Mouse (Mus musculus) gastrocnemius, postnatal 4 days (tissue): ENCODE results near the gene Mdga1. TPM values are rescaled to one million over a fixed set of nuclear protein-coding genes. Genes with fewer than 3 reads are reported as not detected.
"Not testable (repeated sequence)": the region's sequence is repeated elsewhere in the genome, so short reads cannot be mapped to it uniquely, and the experiment has no call there.

ENCODE experiments used
- DNase-seq, 2 experiments: peaks; one replicate each; pipeline ENCODE4 v3.0.0; 2021 to 2022; ENCODE audit warnings: low spot score in 2 of 2, mixed read lengths in 2 of 2
- total RNA-seq, 2 experiments: library from RNA; stranded (reverse); gene quantifications; 2 replicates each; pipeline ENCODE4 v1.2.3; 2021

The Mdga1 gene
- total RNA-seq, 2 experiments from 2014 or later = 33.5 to 43.2 TPM

DNA sequence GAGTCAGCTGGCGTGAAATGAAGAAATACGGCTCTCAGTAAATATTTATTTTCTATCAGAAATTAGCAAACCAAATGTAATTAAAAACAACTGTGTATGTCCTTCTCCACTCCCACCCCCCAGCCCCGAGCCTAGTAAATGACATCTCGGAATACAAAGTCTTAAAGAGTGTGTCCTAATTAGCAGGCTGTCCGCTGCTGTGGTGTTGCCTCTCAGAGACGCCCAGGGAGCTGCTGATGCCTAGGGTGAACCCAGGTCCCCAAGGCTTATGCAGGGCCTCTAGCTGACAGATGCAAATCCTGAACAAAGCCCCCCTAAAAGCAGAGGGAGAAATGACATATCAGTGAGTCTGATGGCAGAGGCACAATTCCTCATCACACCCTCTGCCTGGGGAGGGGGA lies 155.1 kb downstream of the Mdga1 start:
- DNase-seq = no peak

DNA sequence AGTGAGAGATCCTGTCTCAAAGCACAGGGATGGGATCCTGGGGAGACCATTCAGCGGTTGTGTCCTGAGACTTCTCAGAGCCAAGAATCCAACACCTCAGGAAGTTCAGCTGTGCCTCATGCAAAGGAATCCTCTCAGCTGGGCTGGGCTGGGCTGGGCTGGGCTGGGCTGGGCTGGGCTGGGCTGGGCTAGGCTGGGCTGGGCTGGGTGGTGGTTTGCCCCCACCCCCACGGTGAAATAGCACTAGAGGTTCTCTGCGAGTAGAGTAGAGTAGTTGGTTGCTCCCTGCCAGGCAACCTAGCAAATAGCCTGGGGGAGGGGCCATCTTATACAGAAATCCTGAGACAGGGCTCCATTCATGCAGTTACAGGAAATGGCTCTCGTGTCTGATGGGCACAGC lies 156.6 kb downstream of the Mdga1 start:
- DNase-seq = no peak

DNA sequence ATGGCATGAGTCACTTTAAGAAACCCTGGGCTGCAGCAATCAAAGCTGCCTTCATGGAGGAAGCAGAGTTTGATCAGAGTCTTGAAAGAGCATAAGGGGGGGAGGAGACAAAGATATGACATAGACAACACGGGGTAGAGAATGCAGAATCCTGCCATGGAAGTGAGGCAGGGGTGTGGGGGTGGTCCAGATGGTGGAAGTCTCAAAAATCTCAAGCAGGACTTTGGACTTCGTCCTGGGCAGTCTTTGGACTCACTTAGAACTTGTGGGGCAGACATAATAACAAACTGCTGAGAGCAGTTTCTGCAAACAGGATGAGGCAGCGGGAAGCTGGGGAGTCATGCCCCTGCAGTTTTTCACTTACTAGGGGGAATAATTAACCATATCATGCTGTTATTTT lies 166.3 kb downstream of the Mdga1 start:
- no peak for DNase-seq

DNA sequence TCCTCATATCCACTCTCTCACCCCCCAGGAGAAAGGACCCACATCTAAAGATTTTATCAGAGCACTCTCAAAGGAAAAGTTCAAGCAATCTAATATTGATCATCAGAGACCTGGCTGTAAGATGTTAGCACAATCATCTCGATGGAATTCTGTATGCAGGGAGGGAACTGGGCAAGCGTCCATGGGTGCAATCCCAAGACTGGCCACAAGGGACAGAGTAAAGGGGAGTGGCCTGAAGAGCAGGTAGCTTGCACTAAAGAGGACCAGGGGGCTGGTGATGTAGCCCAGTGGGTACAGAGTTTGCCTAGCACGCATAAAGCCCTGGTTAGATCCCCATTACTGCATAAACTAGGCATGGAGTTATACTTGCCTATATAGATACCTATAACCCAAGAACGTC lies 168.5 kb downstream of the Mdga1 start:
- DNase-seq = peak; percentile 71 to 80

DNA sequence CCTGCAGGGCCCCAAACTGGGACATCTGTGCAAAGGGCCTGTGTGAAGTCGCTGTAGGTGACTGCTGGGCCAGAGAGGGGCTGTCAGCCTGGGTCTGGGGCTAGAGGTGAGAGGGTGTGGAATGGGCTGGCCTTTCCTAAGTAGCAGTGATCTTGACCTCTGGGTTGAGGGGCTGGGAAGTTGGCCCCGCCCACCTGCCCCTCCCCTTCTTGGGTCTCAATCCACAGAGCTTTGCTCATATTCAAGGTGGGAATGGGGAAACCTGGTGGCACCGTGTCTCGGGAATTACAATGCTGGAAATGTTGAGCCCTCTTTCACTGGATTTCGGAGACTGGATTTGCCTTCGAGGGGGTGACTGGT lies 169.8 kb downstream of the Mdga1 start:
- no peak for DNase-seq

DNA sequence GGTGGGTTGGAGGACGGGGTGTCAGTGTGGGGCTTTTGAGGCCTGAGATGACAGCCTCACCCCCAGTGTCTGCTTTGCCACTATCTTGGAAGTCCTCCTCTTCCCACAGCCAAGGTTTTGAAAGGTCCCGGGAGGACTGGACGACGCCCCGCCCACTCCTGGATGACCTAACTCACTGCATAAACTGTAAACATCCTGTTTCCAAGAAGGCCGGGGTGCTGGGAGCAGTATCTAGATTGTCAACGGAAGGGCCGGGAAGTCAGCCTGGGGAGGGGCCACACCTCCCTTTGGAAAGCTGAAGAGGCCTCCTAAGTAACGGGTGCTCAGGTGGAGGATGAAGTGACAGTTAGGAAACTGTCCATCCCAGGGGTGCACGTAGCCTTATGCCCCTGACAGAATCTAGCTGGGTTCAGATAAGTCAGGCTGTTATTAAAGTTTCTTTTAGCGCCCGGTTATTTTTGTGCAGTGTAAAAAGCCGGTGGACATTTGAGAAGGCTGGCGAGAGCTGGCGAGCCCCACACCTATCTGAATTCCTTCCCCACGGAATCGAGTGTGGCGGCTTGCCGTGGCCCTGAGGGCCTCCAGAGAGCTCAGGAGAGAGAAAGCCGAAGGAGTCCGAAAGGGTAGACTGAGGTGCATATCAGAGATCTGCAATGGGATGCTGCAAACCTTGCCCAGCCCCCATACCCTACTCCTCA lies 170.3 kb downstream of the Mdga1 start:
- no peak for DNase-seq

DNA sequence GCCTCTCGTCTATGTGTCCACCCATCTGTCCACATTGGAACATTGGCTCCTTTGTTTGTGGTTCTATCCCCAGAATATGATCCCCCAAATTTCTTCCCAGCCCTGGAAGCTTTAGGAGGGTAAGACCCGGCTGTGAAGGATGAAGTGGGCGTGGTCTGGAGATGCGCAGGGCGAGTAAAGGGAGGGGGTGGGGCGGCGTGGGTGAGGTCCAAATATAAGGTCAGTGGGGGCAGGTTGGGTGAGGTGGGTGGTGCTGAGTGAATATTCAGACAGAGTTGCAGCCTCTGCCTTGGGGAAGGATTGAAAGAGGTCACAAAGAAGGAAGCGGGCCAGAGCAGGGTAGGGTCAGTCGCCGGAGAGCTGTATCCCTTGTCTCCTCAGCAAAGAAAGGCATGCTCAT lies 171.7 kb downstream of the Mdga1 start:
- DNase-seq = no peak

DNA sequence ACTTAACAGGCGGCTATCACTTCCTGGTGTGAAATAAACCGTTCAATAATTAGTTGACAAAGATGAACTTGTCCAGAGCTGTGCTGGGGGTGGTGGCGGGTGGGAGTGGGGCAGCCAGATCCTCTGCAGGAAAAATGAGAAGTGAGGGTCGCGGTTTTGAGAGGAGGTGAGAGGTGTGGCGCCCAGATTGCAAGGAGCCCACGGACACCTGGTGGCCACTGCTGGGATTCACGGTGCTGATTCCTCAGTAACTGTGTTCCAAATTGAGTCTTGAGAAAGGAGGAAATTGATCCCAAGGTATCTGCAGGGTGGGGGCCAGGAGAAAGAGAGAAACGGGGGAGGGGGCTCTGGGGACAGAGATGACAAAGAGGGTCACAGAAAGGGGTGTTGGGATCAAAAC lies 173.1 kb downstream of the Mdga1 start:
- DNase-seq = no peak

- DNase-seq = peak; percentile 63 to 83
Observed at GRCm38 (mm10) chr17:29796086-29796485, 173.8 kb downstream of the Mdga1 start.

DNA sequence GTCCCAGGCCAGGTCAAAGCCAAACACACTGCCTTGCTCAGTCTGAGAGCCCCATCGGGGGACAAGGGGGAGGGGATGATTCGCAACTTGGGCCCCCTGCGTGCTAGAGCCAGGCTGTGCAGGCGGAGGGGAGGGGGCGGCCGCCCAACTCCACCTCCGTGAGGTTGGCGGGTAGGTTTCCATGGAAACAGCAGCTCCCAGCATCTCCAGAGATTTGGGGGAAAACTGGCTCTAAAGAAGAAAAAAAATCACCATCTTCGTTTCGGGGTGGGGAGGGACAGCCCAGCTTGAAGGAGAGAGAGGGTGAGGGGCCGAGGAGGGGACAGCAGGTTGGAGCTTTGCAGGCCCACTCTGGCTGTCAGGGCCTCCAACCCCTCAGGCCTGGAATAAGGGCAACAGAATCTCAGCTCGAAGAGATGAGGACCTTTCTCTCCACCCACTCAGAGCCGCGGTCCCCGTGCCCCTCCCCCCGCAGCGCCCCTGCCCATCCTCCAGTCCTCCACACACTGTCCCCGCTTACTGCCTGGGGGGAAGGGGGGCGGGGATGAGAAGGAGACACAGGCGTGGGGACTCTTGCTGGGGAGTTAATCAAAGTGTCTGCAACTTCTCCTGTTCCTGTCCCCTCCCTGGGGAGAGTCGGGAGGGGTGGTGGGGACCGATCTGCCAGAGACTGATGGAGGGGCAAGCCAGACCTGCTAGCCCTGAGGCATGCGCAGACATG lies 174.7 kb downstream of the Mdga1 start:
- no peak for DNase-seq

- DNase-seq = no peak
Observed at GRCm38 (mm10) chr17:29791531-29792050, 178.3 kb downstream of the Mdga1 start.

- no peak for DNase-seq
Observed at GRCm38 (mm10) chr17:29790231-29790740, 179.6 kb downstream of the Mdga1 start.

GRCm38 (mm10) chr17:29789715-29790114 lies 180.2 kb downstream of the Mdga1 start:
- DNase-seq = no peak

DNA sequence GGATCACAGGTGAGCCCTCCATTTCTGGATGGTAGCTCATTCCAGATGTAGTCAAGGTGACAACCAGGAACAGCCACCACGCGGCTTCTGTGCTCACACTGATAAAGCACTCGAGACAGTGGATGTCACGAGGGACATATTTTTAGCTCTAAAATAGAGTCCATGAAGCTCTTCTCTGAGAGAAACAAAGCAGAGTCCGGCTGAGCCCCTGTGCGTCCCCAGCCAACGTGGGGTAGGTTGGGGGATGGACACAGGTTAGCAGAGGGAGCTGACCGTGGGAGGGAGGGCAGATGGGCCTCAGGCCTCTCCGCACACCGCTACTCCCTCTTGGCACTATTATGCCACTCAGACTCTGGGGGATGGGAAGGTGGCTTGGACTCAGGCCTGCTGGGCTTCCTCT lies 181.3 kb downstream of the Mdga1 start:
- DNase-seq = no peak

DNA sequence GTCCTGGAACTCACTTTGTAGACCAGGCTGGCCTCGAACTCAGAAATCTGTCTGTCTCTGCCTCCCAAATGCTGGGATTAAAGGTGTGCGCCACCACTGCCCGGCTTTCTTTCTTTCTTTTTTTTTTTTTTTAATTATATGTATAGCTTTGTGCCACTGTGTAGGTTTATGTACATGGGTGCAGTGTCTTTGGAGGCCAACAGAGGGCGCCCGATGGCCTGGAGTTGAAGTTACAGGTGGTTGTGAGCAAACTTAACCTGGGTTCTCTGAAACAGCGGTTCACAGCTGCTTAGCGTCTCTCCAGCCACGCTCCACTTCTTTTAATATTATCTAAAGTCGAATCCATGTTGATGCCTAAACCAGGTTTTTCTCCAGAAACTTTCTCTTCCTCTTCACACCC lies 185.1 kb downstream of the Mdga1 start:
- no peak for DNase-seq

- not testable (repeated sequence) for DNase-seq
Observed at GRCm38 (mm10) chr17:29781472-29781871, 188.4 kb downstream of the Mdga1 start.

DNA sequence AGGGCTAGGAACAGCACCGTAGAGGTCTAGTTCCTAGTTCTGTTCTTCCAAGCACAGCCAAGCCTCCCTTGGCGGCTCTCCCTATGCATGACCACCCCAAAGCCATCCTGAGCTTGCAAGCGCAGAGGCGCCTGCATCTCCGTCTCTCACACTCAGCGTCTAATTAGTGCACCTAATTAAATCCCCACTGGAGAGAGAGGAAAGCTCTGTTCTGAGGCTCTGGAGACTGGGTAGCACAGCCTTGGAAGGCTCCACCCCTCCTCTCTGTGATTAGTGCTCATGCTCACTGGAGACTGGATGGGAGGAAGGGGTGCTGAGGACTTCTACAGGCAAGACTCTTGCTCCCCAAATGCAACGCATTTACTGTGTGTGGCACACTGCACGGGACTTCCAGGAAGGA lies 191.9 kb downstream of the Mdga1 start:
- no peak for DNase-seq

Other genes with a start within 250 kb of the Mdga1 start
- 100 to 1,000 TPM; 122 to 139 TPM for gene Zfand3, start 34.6 kb upstream of the Mdga1 start, total RNA-seq